Mouse (Mus musculus): ENCODE data around the gene Rhcg. TPM values are rescaled to one million over a fixed set of nuclear protein-coding genes. Genes with fewer than 3 reads are reported as not detected.

Rhcg gene
- total RNA-seq, 2 experiments from 2014 or later = 2.0 to 2.8 TPM

DNA sequence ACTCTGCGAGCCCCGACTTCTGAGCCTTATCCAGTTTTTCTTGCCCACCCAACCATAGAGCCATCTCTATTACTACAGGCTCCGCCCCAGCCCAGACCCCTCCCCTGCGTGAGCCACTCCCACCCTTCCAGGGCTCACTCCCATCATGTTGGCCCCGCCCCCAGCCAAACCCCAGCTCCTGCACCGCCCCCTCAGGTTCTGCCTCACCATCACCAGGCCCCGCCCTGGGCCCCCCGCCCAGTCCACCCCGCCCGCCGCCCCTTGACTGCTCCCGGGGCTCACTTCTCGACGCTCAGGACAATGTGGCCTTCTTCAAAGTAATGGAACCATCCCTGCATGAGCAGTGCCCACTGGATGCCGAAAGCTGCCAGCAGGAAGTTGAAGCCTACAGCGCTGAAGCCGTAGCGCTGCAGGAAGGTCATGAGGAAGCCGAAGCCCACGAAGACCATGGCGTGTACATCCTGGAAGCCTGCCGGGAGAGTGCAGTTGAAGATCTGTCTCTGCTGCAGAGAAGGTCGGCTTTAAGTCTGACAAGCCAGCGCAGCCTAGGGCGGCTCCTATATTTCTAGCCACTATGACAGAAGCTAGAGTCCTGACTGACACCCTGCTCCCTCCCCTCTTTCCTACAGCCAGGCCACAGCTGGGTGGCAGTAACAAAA, 10.1 kb downstream of the Rhcg start:
- DNase-seq (ENCODE audit: low spot score in 2 of 2) = no peak
- intact Hi-C loops (cut with DNase I) = no loop called here

DNA sequence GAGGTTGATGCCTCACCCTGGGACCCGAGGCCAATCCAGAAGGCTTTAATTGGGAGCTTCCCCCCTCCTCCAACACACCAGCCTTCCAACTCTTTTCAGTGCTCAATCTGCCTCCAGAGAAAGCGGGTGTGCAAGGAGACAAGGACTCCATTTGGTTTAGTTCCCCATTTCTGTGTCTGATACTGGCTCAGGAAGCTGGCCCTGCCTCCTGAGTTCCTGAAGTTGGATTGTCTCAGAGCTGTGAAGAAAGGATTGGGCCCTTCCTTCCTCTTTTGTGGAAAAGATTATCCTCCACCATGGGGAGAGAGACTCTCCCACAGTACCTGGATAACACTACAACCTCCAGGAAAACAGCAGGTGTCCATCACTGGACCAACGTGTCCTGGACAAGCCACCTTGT, 10.7 kb downstream of the Rhcg start:
- intact Hi-C loops (cut with DNase I) = no loop called here
- DNase-seq (ENCODE audit: low spot score in 2 of 2) = no peak

- no peak for DNase-seq (ENCODE audit: low spot score in 2 of 2)
- intact Hi-C loops (cut with DNase I) = loop anchor here (2.0 kb wide), 1 partner anchor 227 kb away; no protein-coding TSS in a partner anchor
Measured at GRCm38 (mm10) chr7:79602006-79602405, 15.5 kb downstream of the Rhcg start.

- intact Hi-C loops (cut with DNase I) = no loop called here
- DNase-seq (ENCODE audit: low spot score in 2 of 2) = peak in 1 of 2 experiments; percentile 29
Measured at GRCm38 (mm10) chr7:79600122-79600521, 17.3 kb downstream of the Rhcg start.

DNA sequence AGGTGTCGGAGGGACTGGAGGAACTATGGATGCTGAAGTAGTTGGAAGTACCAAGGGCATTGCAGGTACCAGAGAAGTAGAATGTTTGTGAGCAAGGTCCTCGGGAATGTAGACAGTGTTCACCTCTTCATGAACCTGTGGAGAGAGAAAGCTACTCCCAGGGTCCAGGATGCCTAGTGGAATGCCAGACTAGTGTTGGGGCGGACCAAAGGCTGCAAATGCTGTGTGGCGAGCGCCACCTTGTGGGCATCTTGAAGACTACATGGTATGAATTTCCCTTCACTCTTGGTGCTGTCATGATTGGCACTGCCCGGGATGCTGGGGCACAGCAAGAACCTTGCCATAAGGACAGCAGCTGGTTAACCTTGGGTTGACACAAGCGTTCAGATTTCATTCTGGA, 22.6 kb downstream of the Rhcg start:
- DNase-seq (ENCODE audit: low spot score in 2 of 2) = peak; percentile 80 to 87
- intact Hi-C loops (cut with DNase I) = loop anchor here (1.0 to 2.0 kb wide), 2 partner anchors 101 to 224 kb away; no protein-coding TSS in a partner anchor

DNA sequence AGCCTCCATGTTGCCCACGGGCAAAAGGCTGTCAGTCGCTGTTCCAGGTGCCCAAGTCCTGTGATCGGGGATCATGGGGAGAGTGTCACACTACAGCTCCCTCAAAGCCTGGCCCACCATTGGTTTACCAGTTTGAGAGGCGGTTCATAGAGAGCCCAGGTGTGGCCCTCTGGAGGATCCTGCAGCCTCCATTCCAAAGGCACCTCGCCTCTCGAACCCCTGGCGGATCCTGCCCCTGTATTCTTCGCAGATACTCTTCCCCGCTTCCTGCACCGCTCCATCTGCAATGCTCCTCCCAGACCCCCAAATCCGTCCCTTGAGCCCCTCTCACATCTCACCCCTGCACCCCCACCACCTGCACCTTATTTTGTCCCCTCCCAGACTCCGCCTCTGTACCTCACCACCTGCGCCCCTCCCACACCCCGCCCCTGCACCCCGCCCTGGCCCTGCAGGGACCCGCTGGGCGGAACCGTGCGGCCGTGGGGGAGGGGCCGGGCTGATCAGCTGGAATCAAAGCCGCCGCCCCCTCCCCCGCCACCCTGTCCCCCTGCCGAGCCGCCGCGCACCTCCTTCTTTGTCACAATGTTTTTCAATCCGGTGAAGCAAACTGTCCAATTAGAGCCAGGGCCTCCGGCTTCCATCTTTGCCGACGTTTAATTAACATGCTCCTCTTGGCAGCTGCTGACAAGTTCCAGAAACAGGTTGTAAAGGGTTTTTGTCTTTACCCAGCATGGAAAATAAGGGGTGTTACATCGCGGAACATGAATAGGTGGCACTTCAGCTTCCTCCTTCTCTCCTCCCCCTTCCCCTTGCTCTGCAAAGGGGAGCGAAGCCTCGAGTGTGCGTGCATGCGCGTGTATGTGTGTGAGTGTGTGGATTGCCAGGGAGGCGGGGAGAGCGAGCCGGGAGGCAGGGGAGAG, 25.4 kb downstream of the Rhcg start:
- intact Hi-C loops (cut with DNase I) = loop anchor here (1.0 to 2.0 kb wide), 2 partner anchors 15 to 45 kb away; no protein-coding TSS in a partner anchor
- DNase-seq (ENCODE audit: low spot score in 2 of 2) = peak; percentile 81

DNA sequence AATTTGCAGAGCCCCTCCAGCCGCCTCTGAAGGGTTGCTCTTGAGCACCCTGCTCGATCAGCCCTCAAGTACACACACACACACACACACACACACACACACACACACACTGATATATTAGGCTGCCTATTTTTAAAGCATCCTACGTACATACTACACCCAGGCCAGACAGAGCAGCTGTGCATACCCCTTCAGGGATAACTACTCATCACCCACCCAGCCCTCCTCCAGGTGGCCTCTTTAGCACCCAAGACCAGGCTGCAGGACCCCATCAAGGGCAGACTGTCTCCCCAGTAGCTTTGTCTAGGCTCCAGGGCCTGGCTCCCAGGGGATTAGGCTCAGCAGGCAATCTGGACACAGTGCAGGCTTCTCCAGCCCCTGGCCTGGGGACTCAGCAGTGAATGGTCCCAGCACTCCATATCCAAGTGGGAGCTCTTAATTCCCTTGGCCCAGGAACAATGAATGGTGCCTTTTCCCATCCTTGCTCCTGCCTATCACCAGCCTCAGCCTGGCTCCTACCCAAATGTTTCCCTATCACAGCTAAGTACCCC, 26.8 kb downstream of the Rhcg start:
- intact Hi-C loops (cut with DNase I) = no loop called here
- DNase-seq (ENCODE audit: low spot score in 2 of 2) = no peak

GRCm38 (mm10) chr7:79589763-79590559, 27.5 kb downstream of the Rhcg start:
- DNase-seq (ENCODE audit: low spot score in 2 of 2) = no peak
- intact Hi-C loops (cut with DNase I) = no loop called here

GRCm38 (mm10) chr7:79588284-79588683, 29.2 kb downstream of the Rhcg start:
- DNase-seq (ENCODE audit: low spot score in 2 of 2) = no peak
- intact Hi-C loops (cut with DNase I) = no loop called here

GRCm38 (mm10) chr7:79578851-79579241, 38.6 kb downstream of the Rhcg start:
- intact Hi-C loops (cut with DNase I) = no loop called here
- DNase-seq (ENCODE audit: low spot score in 2 of 2) = no peak

- no peak for DNase-seq (ENCODE audit: low spot score in 2 of 2)
- intact Hi-C loops (cut with DNase I) = loop anchor here (2.0 kb wide), 1 partner anchor 15 kb away; no protein-coding TSS in a partner anchor
Measured at GRCm38 (mm10) chr7:79577931-79578850, 39.3 kb downstream of the Rhcg start.

- DNase-seq (ENCODE audit: low spot score in 2 of 2) = peak; percentile 42 to 67
- intact Hi-C loops (cut with DNase I) = loop anchor here (2.0 kb wide), 1 partner anchor 16 kb away; no protein-coding TSS in a partner anchor
Measured at GRCm38 (mm10) chr7:79577096-79577874, 40.2 kb downstream of the Rhcg start.

GRCm38 (mm10) chr7:79576659-79577058, 40.8 kb downstream of the Rhcg start:
- DNase-seq (ENCODE audit: low spot score in 2 of 2) = peak; percentile 55 to 66
- intact Hi-C loops (cut with DNase I) = loop anchor here (2.0 kb wide), 1 partner anchor 16 kb away; no protein-coding TSS in a partner anchor

GRCm38 (mm10) chr7:79572191-79572818, 45.2 kb downstream of the Rhcg start:
- intact Hi-C loops (cut with DNase I) = no loop called here
- DNase-seq (ENCODE audit: low spot score in 2 of 2) = peak in 1 of 2 experiments; percentile 49

GRCm38 (mm10) chr7:79568937-79569535, 48.4 kb downstream of the Rhcg start:
- DNase-seq (ENCODE audit: low spot score in 2 of 2) = peak in 1 of 2 experiments; percentile 70
- intact Hi-C loops (cut with DNase I) = no loop called here

DNA sequence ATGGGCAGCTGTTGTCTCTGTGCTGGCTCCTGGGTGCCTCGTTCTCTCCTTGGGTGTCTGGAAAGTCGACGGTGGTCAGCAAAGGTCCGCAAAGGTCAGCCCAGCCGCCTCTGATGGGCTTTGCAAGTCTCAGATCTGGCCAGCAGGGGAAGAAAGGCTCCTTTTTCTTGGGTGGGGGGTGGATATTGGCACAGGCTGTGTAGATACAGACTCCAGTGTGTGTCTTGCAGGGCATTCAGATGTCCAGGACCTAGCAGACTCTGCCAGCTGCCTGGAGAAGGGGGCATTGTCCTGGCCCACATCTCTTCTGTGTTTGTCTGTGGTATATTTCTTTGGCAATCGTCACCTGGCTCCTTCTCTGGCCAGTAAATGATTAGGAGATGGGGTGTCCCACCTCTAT, 49.2 kb downstream of the Rhcg start:
- DNase-seq (ENCODE audit: low spot score in 2 of 2) = no peak
- intact Hi-C loops (cut with DNase I) = no loop called here

- DNase-seq (ENCODE audit: low spot score in 2 of 2) = no peak
- intact Hi-C loops (cut with DNase I) = no loop called here
Measured at GRCm38 (mm10) chr7:79563675-79564074, 53.8 kb downstream of the Rhcg start.
